Mouse (Mus musculus): ENCODE measurements around the gene Olfr1229. TPM values are rescaled to one million over a fixed set of nuclear protein-coding genes. Genes with fewer than 3 reads are reported as not detected.

Gene Olfr1229
- polyA plus RNA-seq (2015; fragmentation: Nextera tagmentation; extraction: Ambion mirVana): not detected in 2 replicates

DNA sequence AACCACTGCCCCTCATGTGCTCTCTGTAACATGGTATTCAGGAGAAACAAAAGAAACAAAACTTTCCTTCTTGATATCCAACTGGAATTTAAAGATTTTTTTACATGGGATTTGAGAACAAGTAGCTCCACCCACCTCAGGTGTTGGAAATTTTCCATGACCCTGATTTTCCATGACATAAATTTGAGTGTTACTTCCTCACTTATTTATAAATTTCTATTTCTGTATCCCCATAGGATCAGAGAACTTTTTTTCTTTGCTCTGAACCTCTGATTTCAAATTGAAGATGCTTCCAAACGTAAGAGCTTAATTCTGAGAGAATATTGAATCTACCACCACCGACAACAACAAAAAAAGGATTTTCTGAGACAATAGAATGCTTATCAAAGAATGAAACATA lies at the start of gene Olfr1229:
Gene Olfr1229 (minus strand): TSS at position 101 of the 400 bp plus-strand sequence.
- no peaks in the 10 kb centered on the region for H3K4me1 ChIP-seq
- WGBS: 73% methylated on average over 2 of the region's 2 CpGs
- no peaks in the 10 kb centered on the region for H3K9me3 ChIP-seq (replicated peaks)
- no peaks in the 10 kb centered on the region for H3K36me3 ChIP-seq (ENCODE audit: poor library complexity, severe bottlenecking)
- H3K9ac ChIP-seq: no peak within 1 kb of the TSS
- no peak within 1 kb of the TSS for H3K27ac ChIP-seq
- no peaks in the 10 kb centered on the region for H3K27me3 ChIP-seq
- no peak for ATAC-seq
- H3K4me3 ChIP-seq: no peak within 1 kb of the TSS
- H3K4me2 ChIP-seq: no peak within 1 kb of the TSS

DNA sequence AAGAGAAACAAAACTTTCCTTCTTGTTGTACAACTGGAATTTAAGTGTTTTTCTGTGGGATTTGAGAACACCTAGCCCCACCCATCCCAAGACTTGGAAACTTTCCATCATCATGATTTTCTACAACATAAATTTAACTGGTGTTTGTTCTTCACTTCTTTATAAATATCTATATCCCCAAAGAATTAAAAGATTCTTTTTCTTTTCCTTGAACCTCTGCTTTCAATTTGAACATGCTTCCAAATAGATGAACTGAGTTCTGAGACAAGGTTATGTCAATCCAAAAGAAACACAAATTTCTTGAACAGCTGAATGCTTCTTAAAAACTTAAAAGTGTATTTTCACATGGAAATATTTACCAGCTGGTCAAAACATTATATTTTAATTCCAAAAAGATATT lies 41.8 kb upstream of the Olfr1229 start, which contains the start of gene Olfr1232:
Gene Olfr1232 (minus strand): TSS at position 101 of the 400 bp plus-strand sequence.
- Histone ChIP-seq H3K4me2 (no peak within 1 kb of the TSS), H3K9ac (no peak within 1 kb of the TSS), H3K9me3 (replicated peaks) (no peaks in the 10 kb centered on the region), H3K4me3 (no peak within 1 kb of the TSS), H3K4me1 (no peaks in the 10 kb centered on the region), H3K36me3 (ENCODE audit: poor library complexity, severe bottlenecking) (no peaks in the 10 kb centered on the region), H3K27me3 (no peaks in the 10 kb centered on the region), H3K27ac (no peak within 1 kb of the TSS)
- ATAC-seq: no peak

DNA sequence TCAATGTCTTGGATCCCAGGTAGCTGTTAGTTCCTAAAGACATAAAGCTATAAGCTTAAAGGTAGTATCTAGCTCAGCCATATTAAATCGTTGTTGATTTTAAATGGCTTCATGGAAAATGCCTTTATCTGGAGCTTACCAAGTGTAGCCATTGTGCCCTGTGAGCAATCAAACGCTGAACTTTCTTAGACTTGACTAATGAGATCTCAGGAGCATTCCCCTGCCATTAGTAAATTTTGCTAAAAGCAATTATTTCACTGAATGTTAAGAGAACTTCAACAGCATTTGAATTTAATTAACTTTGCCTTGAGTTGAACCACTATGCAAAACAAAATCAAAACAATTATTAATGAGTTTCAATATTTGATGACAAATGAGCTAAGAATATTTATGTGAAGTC lies 19.2 kb upstream of the Olfr1229 start, which contains the start of gene Olfr1231:
Gene Olfr1231 (minus strand): TSS at position 101 of the 400 bp plus-strand sequence.
- H3K27ac ChIP-seq: no peak within 1 kb of the TSS
- WGBS: 64% methylated on average over 2 of the region's 2 CpGs
- H3K4me2 ChIP-seq: no peak within 1 kb of the TSS
- no peak within 1 kb of the TSS for H3K4me3 ChIP-seq
- no peaks in the 10 kb centered on the region for H3K36me3 ChIP-seq (ENCODE audit: poor library complexity, severe bottlenecking)
- no peaks in the 10 kb centered on the region for H3K27me3 ChIP-seq
- ATAC-seq: no peak
- H3K9me3 ChIP-seq (replicated peaks): no peaks in the 10 kb centered on the region
- H3K4me1 ChIP-seq: no peaks in the 10 kb centered on the region
- H3K9ac ChIP-seq: no peak within 1 kb of the TSS

DNA sequence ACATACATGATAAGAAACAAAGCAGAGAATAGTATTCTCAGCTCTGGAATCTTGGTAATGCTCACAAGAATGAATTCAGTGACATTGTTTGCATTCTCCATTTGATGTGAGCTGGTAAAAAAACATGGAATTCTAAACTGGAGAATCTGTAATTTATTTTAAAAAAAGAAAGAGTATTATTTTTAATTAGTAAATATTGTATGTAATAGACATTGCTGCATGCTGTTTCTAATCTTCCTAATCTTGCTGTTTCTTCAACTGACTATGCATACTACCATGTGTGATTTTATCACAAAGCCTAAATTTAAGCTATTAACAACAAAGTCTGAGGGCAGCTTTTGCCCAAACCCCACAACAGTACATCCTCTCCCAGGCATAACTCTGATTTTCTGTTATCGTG lies 9.4 kb upstream of the Olfr1229 start, which contains the start of gene Olfr1230:
Gene Olfr1230 (minus strand): TSS at position 101 of the 400 bp plus-strand sequence.
- no peak within 1 kb of the TSS for H3K9ac ChIP-seq
- H3K4me3 ChIP-seq: no peak within 1 kb of the TSS
- H3K9me3 ChIP-seq (replicated peaks): no peaks in the 10 kb centered on the region
- H3K4me2 ChIP-seq: no peak within 1 kb of the TSS
- 93% methylated on average over 1 of the region's 1 CpGs for WGBS
- no peaks in the 10 kb centered on the region for H3K4me1 ChIP-seq
- no peaks in the 10 kb centered on the region for H3K27me3 ChIP-seq
- no peak for ATAC-seq
- no peaks in the 10 kb centered on the region for H3K36me3 ChIP-seq (ENCODE audit: poor library complexity, severe bottlenecking)
- no peak within 1 kb of the TSS for H3K27ac ChIP-seq

DNA sequence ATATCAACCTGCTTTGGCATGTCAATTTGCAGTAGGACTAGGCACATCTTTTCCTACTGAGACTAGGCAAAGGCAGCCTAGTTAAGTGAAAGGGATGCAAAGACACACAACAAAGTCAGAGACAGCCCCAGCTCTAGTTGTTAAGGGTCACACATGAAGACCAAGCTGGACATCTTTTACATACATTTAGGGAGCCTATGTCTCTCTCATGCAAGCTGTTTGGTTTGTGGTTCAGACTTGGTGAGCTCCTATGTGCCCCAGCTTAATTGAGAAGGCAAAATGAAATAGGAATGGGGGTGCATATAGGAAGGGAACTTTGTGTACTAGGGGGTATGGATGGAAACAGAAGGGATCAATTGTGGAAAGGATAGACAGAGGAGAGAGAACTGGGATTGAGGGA lies 33.9 kb downstream of the Olfr1229 start, which contains the start of gene Olfr1228:
Gene Olfr1228 (minus strand): TSS at position 101 of the 400 bp plus-strand sequence.
- H3K27ac ChIP-seq: no peak within 1 kb of the TSS
- H3K36me3 ChIP-seq (ENCODE audit: poor library complexity, severe bottlenecking): no peaks in the 10 kb centered on the region
- no peak within 1 kb of the TSS for H3K4me2 ChIP-seq
- H3K4me3 ChIP-seq: no peak within 1 kb of the TSS
- H3K4me1 ChIP-seq: no peaks in the 10 kb centered on the region
- H3K27me3 ChIP-seq: no peaks in the 10 kb centered on the region
- no peaks in the 10 kb centered on the region for H3K9me3 ChIP-seq (replicated peaks)
- no peak for ATAC-seq
- H3K9ac ChIP-seq: no peak within 1 kb of the TSS

Other genes starting within 250 kb of the Olfr1229 start
- not detected in 2 replicates for gene Olfr1218, start 226.8 kb downstream of the Olfr1229 start, polyA plus RNA-seq (2015; fragmentation: Nextera tagmentation; extraction: Ambion mirVana)
- gene Olfr1219, start 204.5 kb downstream of the Olfr1229 start, polyA plus RNA-seq (2015; fragmentation: Nextera tagmentation; extraction: Ambion mirVana): not detected in 2 replicates
- not detected in 2 replicates for gene Olfr1220, start 181.2 kb downstream of the Olfr1229 start, polyA plus RNA-seq (2015; fragmentation: Nextera tagmentation; extraction: Ambion mirVana)
- gene Olfr1221, start 170.7 kb downstream of the Olfr1229 start, polyA plus RNA-seq (2015; fragmentation: Nextera tagmentation; extraction: Ambion mirVana): not detected in 2 replicates
- gene Olfr1222, start 155.0 kb downstream of the Olfr1229 start, polyA plus RNA-seq (2015; fragmentation: Nextera tagmentation; extraction: Ambion mirVana): not detected in 2 replicates
- not detected in 2 replicates for gene Olfr1223, start 136.5 kb downstream of the Olfr1229 start, polyA plus RNA-seq (2015; fragmentation: Nextera tagmentation; extraction: Ambion mirVana)
- not detected in 2 replicates for gene Olfr1224-ps1, start 123.9 kb downstream of the Olfr1229 start, polyA plus RNA-seq (2015; fragmentation: Nextera tagmentation; extraction: Ambion mirVana)
- not detected in 2 replicates for gene Olfr1225, start 113.3 kb downstream of the Olfr1229 start, polyA plus RNA-seq (2015; fragmentation: Nextera tagmentation; extraction: Ambion mirVana)
- gene Olfr1226, start 88.0 kb downstream of the Olfr1229 start, polyA plus RNA-seq (2015; fragmentation: Nextera tagmentation; extraction: Ambion mirVana): not detected in 2 replicates
- gene Olfr1228, start 34.0 kb downstream of the Olfr1229 start, polyA plus RNA-seq (2015; fragmentation: Nextera tagmentation; extraction: Ambion mirVana): not detected in 2 replicates
- not detected in 2 replicates for gene Olfr1230, start 9.3 kb upstream of the Olfr1229 start, polyA plus RNA-seq (2015; fragmentation: Nextera tagmentation; extraction: Ambion mirVana)
- not detected in 2 replicates for gene Olfr1231, start 19.1 kb upstream of the Olfr1229 start, polyA plus RNA-seq (2015; fragmentation: Nextera tagmentation; extraction: Ambion mirVana)
- gene Olfr1232, start 41.7 kb upstream of the Olfr1229 start, polyA plus RNA-seq (2015; fragmentation: Nextera tagmentation; extraction: Ambion mirVana): not detected in 2 replicates
- not detected in 2 replicates for gene Olfr1233, start 54.4 kb upstream of the Olfr1229 start, polyA plus RNA-seq (2015; fragmentation: Nextera tagmentation; extraction: Ambion mirVana)
- not detected in 2 replicates for gene Olfr1234, start 76.9 kb upstream of the Olfr1229 start, polyA plus RNA-seq (2015; fragmentation: Nextera tagmentation; extraction: Ambion mirVana)
- gene Olfr1238, start 121.7 kb upstream of the Olfr1229 start, polyA plus RNA-seq (2015; fragmentation: Nextera tagmentation; extraction: Ambion mirVana): not detected in 2 replicates
- gene Olfr1239, start 132.4 kb upstream of the Olfr1229 start, polyA plus RNA-seq (2015; fragmentation: Nextera tagmentation; extraction: Ambion mirVana): not detected in 2 replicates
- gene Olfr1240, start 155.0 kb upstream of the Olfr1229 start, polyA plus RNA-seq (2015; fragmentation: Nextera tagmentation; extraction: Ambion mirVana): not detected in 2 replicates
- gene Olfr1241, start 199.1 kb upstream of the Olfr1229 start, polyA plus RNA-seq (2015; fragmentation: Nextera tagmentation; extraction: Ambion mirVana): not detected in 2 replicates
- not detected in 2 replicates for gene Olfr1242, start 210.3 kb upstream of the Olfr1229 start, polyA plus RNA-seq (2015; fragmentation: Nextera tagmentation; extraction: Ambion mirVana)
- not detected in 2 replicates for gene Olfr1243, start 243.5 kb upstream of the Olfr1229 start, polyA plus RNA-seq (2015; fragmentation: Nextera tagmentation; extraction: Ambion mirVana)

All from forebrain, embryonic 13.5 days (tissue).